Mouse (Mus musculus) cerebellum, adult 2 months (tissue): Measurements from ENCODE around the gene Cwc22. TPM values are rescaled to one million over a fixed set of nuclear protein-coding genes. Genes with fewer than 3 reads are reported as not detected.

Experiments
- DNase-seq, 2 experiments: peaks; one replicate each; pipeline ENCODE4 v3.0.0; 2021
- H3K27ac ChIP-seq: fragments of 200-500 bp; 2 replicates; pipeline ENCODE4 v1.5.1; 2012; ENCODE audit warnings: low read length, control low read depth, inconsistent platforms; ENCODE audit not compliant: insufficient read depth
- H3K27me3 ChIP-seq: fragments of 200-500 bp; 2 replicates; pipeline ENCODE4 v1.6.1; 2012; ENCODE audit warnings: inconsistent platforms, mild to moderate bottlenecking, low read length, moderate library complexity; ENCODE audit not compliant: control insufficient read depth, insufficient read depth
- H3K4me1 ChIP-seq: fragments of 200-500 bp; 2 replicates; pipeline ENCODE4 v1.6.1; 2011; ENCODE audit warnings: low read length; ENCODE audit not compliant: control insufficient read depth, insufficient read depth
- H3K4me3 ChIP-seq: fragments of 200-500 bp; replicated peaks from 2 replicates; pipeline ENCODE3; 2011; ENCODE audit warnings: mild to moderate bottlenecking, low read depth, low read length, control low read depth; ENCODE audit not compliant: insufficient read depth
- CTCF ChIP-seq: fragments of 200-500 bp; IDR thresholded peaks from 2 replicates; pipeline ENCODE4 v1.5.1; 2011; ENCODE audit warnings: low read depth, mild to moderate bottlenecking, control low read depth, low read length, moderate library complexity, borderline replicate concordance; ENCODE audit not compliant: insufficient read depth
- POLR2A ChIP-seq: fragments of 200-500 bp; IDR thresholded peaks from 2 replicates; pipeline ENCODE4 v1.6.1; 2011; ENCODE audit warnings: low read length, control low read depth, borderline replicate concordance; ENCODE audit not compliant: insufficient read depth
- WGBS: fragments of 180-500 bp; shearing (Covaris S2); methylation state at CpG from one replicate; pipeline ENCODE4 v1.1.7; 2018; 5-methylcytosine and 5-hydroxymethylcytosine counted together
- polyA plus RNA-seq: library from polyadenylated mRNA; depleted of rRNA; stranded (reverse); fragments of >200 nt; gene quantifications from 2 replicates; pipeline ENCODE4 v1.2.3, GENCODE M21; 2012; rRNA removed

The Cwc22 gene
- polyA plus RNA-seq, 1 experiment = 30.3 TPM

- 79% methylated on average over 6 of the region's 6 CpGs for WGBS
- H3K27me3 ChIP-seq = no peaks in the 10 kb centered on the region
- no peaks in the 10 kb centered on the region for H3K4me1 ChIP-seq
- H3K4me3 ChIP-seq = no peak overlapping the region
- TF ChIP-seq CTCF (no peak), POLR2A (no peak)
- DNase-seq = no peak
- no peak overlapping the region for H3K27ac ChIP-seq
Observed at GRCm38 (mm10) chr2:77841464-77841863, 104.7 kb downstream of the Cwc22 start.

- Histone ChIP-seq H3K4me1 (no peaks in the 10 kb centered on the region), H3K27ac (no peak overlapping the region), H3K27me3 (no peaks in the 10 kb centered on the region), H3K4me3 (no peak overlapping the region)
- WGBS = 94% methylated on average over 17 of the region's 17 CpGs
- no peak for DNase-seq
- TF ChIP-seq CTCF = no peak
- TF ChIP-seq POLR2A = no peak
Observed at GRCm38 (mm10) chr2:77839587-77839986, 106.6 kb downstream of the Cwc22 start.

- WGBS = 90% methylated on average over 1 of the region's 1 CpGs
- no peak for TF ChIP-seq POLR2A
- TF ChIP-seq CTCF = no peak
- no peak for DNase-seq
Observed at GRCm38 (mm10) chr2:77838688-77839087, 107.5 kb downstream of the Cwc22 start.

GRCm38 (mm10) chr2:77835781-77836180 lies 110.4 kb downstream of the Cwc22 start:
- Histone ChIP-seq H3K27me3 (no peaks in the 10 kb centered on the region), H3K4me1 (no peaks in the 10 kb centered on the region), H3K27ac (no peak overlapping the region), H3K4me3 (no peak overlapping the region)
- WGBS = 56% methylated on average over 3 of the region's 3 CpGs
- TF ChIP-seq CTCF = no peak; the same call in 1 of the 2 replicates
- no peak for TF ChIP-seq POLR2A
- no peak for DNase-seq

More at GRCm38 (mm10) chr2:77838688-77839087, 107.5 kb downstream of the Cwc22 start:
- no peak overlapping the region for H3K27ac ChIP-seq
- H3K4me1 ChIP-seq = no peaks in the 10 kb centered on the region
- H3K4me3 ChIP-seq = no peak overlapping the region
- H3K27me3 ChIP-seq = no peaks in the 10 kb centered on the region

Other genes starting within 250 kb of the Cwc22 start
- gene Zfp385b, start 126.7 kb downstream of the Cwc22 start, polyA plus RNA-seq = 66.9 and 77.4 TPM in 2 replicates